Mouse (Mus musculus): Measurements from ENCODE around the gene Olfr657.

Olfr657 gene

DNA sequence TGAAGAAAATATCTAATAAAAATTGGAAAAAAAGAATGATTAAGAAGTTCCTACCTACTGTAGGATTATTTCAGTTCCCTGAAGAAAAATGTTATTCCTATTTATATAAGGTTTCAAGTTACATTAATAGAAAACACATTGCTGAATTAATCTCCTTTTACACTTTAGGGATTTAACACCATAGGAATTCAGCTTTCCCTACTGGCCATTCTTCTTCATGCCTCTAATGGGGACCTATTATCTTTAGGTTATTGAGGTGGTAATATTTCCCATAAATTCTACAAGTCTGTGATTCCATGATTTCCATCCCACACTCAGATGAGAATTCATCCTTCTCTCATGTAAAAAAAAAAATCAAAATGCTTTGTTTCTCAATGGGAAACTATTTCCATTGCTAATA is at the start of gene Olfr657:
Gene Olfr657, plus strand, starts transcription at position 301 of the 400 bp plus-strand sequence.
- no peak for DNase-seq (ENCODE audit: low read depth, low spot score)

DNA sequence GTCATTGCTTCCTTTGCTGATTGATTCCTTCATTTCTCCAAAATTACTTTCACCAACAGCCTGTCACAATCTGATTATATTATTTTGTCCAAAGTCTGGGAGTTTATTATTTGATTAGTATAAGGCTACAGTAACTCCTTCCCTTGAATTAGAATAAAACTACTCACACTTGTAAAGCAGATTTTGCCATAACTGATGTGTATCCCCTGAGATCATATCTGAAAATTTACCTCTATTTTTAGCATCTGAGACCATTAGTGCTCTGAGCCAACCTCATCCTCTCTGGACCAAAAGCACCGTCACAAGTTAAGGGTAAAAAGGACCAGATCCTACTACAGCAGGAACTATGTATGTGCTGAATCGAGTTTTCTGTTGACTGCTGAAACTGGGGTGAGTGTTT is 47.6 kb upstream of the Olfr657 start, which contains the start of gene Olfr653:
Gene Olfr653, plus strand, starts transcription at position 301 of the 400 bp plus-strand sequence.
- no peak for DNase-seq (ENCODE audit: low read depth, low spot score)

DNA sequence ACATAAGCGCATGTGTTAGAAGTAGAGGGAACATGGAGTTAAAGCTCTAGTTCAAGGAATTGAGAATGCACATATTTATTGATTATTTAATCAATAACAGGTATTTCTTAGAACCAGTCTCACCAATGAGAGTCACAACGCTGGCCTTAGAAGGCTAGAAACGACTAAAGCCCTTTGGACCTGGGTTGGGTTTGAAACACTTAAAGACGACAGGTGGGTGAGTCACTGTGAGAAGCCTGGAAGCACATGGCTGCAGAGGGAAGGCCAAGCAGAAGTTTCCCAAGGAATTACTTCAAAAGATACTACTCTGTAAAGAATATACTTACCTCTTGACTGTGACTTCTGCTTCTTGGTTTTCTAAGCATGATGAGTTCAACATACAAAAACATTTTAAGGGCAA is 43.7 kb upstream of the Olfr657 start:
- DNase-seq (ENCODE audit: low read depth, low spot score): no peak

DNA sequence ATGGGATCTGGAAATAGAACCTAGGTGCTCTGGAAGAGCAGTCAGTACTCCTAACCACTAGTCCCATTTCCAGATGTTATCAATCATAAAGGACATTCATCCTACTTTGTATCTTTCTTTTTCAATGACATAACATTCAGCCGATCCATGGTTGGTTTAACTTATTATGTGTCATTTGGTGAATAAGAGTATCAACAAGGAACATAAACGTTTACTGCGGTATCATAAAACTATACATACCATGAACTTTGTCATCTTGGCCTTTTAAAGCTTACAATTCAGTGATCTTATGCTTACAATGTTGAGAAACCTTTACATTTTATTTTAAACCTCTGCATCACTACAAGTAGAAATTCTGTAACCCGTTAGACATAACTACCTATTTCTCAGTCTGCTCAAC is 43.2 kb upstream of the Olfr657 start:
- no peak for DNase-seq (ENCODE audit: low read depth, low spot score)

DNA sequence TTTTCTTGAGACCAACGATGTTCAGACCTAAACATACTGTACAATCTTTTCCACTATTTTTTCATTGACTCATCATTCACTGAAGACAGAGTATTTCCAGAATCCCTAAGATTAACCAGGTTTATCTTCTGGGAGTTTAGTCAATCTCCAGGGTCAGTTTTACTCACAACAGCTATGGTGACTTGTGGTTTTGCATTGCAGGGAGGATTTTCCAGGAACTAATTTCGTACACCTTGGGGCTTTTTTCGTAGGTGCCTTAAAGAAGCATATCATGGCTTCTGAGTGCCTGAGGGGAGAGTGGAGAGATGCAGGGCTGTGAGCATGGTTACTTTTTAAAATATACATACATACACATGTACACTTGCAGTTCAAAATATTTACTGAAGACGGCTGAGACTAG is 37.9 kb upstream of the Olfr657 start, which contains the start of gene Olfr654:
Gene Olfr654, plus strand, starts transcription at position 301 of the 400 bp plus-strand sequence.
- DNase-seq (ENCODE audit: low read depth, low spot score): no peak

DNA sequence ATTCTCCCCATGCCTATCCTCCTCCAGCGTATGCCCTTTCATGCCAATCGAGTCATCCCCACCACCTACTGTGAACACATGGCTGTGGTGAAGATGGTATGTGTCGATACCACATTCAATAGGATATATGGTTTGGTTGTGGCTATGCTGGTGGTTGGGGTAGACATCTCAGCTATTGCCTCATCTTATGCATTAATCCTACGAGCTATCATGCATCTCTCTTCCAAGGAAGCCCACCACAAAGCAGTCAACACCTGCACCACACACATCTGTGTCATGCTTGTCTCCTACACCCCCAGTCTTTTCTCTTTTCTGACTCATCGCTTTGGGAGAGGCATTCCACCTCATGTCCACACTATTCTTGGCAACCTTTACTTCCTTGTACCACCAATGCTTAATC is 36.3 kb upstream of the Olfr657 start:
- no peak for DNase-seq (ENCODE audit: low read depth, low spot score)

DNA sequence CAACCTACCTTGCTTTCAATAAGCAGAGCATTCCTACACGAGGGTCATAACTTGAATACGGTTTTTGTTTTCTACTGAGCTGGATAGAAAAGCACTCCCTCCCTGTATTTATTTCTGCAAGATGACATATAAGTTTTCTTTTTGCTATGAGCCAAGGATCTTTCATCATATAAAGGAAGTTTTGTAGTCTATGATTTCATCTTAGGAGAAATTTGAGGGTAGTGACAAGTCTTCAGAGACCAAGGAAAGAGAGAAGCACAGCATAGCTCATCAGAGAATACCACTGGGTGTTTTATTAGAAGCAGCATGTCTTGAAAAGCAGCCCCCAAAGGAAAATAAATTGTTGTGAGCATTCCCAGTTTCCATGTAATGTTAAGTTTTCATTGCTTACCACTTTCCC is 22.9 kb upstream of the Olfr657 start, which contains the start of gene Olfr655:
Gene Olfr655, minus strand, starts transcription at position 101 of the 400 bp plus-strand sequence.
- DNase-seq (ENCODE audit: low read depth, low spot score): no peak

DNA sequence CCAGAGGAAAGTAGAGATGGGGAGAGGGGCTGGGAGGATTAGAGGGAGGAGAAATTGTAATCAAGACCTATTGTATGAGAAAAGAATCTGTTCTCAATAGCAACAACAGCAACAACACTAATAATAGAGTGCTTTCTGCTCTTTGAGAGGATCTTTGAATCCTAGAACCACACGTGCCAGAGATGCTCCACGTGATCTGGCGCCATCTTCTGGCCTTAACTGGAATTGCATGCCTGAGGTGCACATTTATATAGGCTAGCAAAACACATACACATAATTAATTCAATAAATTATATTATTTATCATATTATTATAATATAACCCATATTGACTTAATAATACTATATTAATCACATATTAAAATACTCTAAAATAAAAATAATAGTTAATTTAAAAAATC is 21.4 kb upstream of the Olfr657 start:
- no peak for DNase-seq (ENCODE audit: low read depth, low spot score)

DNA sequence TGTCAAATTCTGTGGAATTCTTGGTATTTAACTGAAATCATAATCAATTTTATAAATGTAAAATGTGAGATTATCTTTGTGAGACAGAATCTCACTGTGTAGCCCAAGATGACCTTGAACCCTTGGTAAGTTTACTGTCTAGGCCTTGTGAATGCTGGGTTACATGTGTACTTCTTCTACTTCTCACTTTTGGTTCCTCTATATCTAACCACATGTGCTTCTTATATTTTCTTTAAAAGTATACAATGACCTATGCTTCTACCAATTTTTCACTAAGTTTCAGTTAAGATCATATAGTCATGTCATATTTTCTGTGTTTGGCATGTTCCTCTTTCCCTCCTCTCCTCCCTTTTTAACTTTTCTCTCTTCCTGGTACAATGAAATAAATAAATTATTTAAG is 19.9 kb upstream of the Olfr657 start:
- no peak for DNase-seq (ENCODE audit: low read depth, low spot score)

DNA sequence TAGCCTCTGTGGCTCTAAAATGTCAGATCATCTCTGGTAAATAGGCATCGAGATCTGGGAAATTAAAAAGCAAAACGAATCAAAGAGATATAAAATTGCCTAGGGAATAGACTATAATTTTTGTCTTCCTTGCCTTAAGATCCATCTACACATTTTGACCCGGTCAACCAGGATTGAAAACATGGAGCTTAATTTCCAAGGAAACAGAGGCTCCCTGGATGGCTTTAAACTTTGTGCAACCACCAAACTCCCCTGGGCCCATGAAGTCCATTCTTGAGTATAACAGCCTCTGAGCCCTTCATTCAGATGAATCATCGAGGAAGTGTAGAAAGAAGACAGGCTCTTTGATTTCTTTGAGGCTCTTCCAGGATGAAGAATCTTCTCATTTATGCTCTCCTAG is 10.9 kb upstream of the Olfr657 start, which contains the start of gene Olfr656:
Gene Olfr656, plus strand, starts transcription at position 301 of the 400 bp plus-strand sequence.
- no peak for DNase-seq (ENCODE audit: low read depth, low spot score)

DNA sequence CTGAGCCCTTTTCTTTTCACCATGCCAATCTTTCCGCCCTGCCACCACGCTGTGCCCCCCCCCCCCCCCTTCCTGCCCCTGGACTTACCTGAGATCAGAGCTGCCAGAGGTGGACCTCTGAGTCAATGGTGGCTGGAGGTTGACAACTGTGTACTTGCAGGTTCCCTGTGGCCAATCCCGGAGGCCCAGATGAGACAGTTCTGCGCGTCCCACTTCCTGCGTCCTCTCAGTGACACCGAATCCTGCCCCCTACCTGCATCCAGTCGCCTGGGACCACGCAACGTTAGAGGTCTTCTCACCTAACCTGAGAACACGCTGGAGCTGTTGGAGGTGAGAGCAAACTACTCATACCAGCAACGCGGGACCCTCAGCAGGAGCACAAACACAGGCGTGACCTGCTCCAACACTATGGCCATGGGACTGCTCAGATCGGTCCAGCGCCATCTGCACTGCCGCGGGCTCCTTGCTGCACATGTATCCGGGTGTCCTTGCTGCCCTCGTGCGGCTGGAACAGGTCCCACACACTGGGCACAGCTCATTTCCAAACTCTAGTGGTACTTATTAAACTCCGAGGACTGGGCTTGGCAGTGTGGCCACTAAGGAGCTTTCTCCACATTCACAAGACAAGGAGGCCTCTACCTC is 22.4 kb downstream of the Olfr657 start, which contains the start of gene Olfr658:
Gene Olfr658, minus strand, starts transcription at position 465 of the 642 bp plus-strand sequence.
- no peak for DNase-seq (ENCODE audit: low read depth, low spot score)

DNA sequence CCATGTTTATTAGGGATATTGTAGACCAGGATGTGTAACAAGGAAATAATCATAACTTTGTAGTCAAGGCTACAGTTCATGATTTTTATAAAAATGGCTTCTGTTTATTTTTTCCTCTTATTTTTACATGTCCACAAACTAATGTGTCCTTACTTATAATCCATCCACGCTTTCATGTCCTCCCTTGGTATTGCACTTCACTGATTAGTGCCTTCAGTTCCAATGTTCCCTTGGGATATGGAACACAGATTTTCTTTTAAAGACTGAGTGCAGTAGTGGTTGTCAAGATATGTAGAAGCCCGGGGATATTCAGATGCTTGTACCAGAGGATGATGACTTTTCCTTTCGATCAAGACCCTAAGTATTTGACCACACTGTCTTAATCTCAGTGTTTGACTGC is 41.9 kb downstream of the Olfr657 start, which contains the start of gene Olfr659:
Gene Olfr659, plus strand, starts transcription at position 301 of the 400 bp plus-strand sequence.
- DNase-seq (ENCODE audit: low read depth, low spot score): no peak

DNA sequence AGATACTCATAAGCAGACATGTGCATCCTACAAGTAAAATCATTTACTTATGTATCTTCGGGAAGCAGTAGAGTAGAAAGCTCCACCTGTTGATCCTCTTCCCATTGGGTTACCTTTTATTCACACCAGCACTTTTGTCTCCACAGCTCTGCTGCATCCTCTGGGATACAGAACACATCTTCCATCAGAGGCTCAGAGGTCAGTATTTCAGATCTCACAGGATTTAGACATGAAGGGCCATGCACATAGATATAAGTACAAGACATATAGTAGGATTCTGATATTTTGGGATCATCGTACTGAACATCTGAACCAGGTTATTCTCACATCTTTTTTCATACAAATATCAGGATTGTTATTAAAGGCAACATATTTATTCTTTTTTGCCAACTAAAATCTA is 61.6 kb downstream of the Olfr657 start, which contains the start of gene Olfr661:
Gene Olfr661, plus strand, starts transcription at position 301 of the 400 bp plus-strand sequence.
- DNase-seq (ENCODE audit: low read depth, low spot score): no peak
